In genomic region chr13:8366087-8366486, GRCm38 (mm10) we compare ENCODE assay signal across 15 mouse cellular contexts.
"Had no signal": no experiment of that assay in that cellular context is flagged by ENCODE, and none has a peak within 500 bp of the region (broad histone marks: within the 10 kb centered on the region; RNA-seq: fewer than 3 reads in every experiment).

No protein-coding gene starts in this region.

- DNase-seq: retina, postnatal 1 day; right cerebral cortex, adult 18-20 months; right cerebral cortex, postnatal 14 days; right cerebral cortex, postnatal 25 days; right cerebral cortex, postnatal 4 days; spleen, adult 18-20 months; thymus, adult 18-20 months; thymus, adult 2 months; thymus, postnatal 14 days; thymus, postnatal 25 days; thymus, postnatal 36 days; thymus, postnatal 4 days had no signal

- H3K9me3 ChIP-seq: neural tube, embryonic 15.5 days; stomach, embryonic 15.5 days had no signal

- H3K4me2 ChIP-seq: neural tube, embryonic 15.5 days; stomach, embryonic 15.5 days had no signal

- H3K27ac ChIP-seq: neural tube, embryonic 15.5 days; stomach, embryonic 15.5 days; stomach, postnatal 0 days had no signal

- H3K27me3 ChIP-seq: neural tube, embryonic 15.5 days; stomach, embryonic 15.5 days had no signal

- H3K36me3 ChIP-seq: neural tube, embryonic 15.5 days; stomach, embryonic 15.5 days had no signal

- H3K4me1 ChIP-seq: stomach, embryonic 15.5 days had no signal

- H3K9ac ChIP-seq: neural tube, embryonic 15.5 days; stomach, embryonic 15.5 days had no signal

- H3K4me3 ChIP-seq: neural tube, embryonic 15.5 days; stomach, embryonic 15.5 days had no signal
